Mouse (Mus musculus): ENCODE data around the gene Pdxp.

DNA sequence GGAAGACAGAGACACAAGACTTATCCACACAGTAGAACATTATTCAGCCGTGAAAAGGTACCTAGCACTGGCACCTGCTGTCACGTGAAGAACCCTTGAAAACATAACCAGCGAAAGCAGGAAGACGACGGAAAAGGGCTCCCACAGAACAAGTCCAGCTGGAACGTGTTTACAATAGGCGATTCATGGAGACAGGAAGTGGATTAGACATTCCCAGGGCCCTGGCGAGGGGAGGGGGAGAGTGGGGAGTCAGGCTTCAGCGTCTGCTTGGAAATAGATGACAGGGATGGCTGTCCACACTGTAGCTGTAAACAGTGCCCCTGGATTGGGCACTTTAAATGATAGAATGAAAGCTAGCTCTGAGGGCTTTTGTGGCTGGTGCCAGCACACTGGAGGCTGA is 45.3 kb upstream of the Pdxp start:
- no peak for TF ChIP-seq ZC3H11A (IDR thresholded peaks at IDR 0.05; ENCODE audit: low read depth, low read length)
- no peak for TF ChIP-seq CHD2 (IDR thresholded peaks at IDR 0.05; ENCODE audit: low read length)
- TF ChIP-seq POLR2A (IDR thresholded peaks at IDR 0.05; ENCODE audit: low read depth, low read length) = no peak
- TF ChIP-seq MAZ (IDR thresholded peaks at IDR 0.05; ENCODE audit: low read depth, low read length) = no peak
- TF ChIP-seq KAT2A (IDR thresholded peaks at IDR 0.05; ENCODE audit: insufficient replicate concordance, low read length) = no peak
